Mouse (Mus musculus) hindbrain, embryonic 12.5 days (tissue): ENCODE data around the gene Adh6b. TPM values are rescaled to one million over a fixed set of nuclear protein-coding genes. Genes with fewer than 3 reads are reported as not detected.

Experiments
- ATAC-seq: fragments of 200-750 bp; cut with Nextera tagmentation; 2 replicates; pipeline ENCODE4 v1.8.0; 2017; ENCODE audit warnings: moderate TSS enrichment; ENCODE audit not compliant: low FRiP score
- H3K27ac ChIP-seq: fragments of 300-500 bp; sonication (generic); 2 replicates; pipeline ENCODE4 v1.5.1; 2016; ENCODE audit warnings: mild to moderate bottlenecking
- H3K27me3 ChIP-seq: fragments of 300-500 bp; sonication (generic); 2 replicates; pipeline ENCODE4 v1.6.1; 2016; ENCODE audit warnings: mild to moderate bottlenecking
- H3K36me3 ChIP-seq: fragments of 300-500 bp; sonication (generic); 2 replicates; pipeline ENCODE4 v1.6.1; 2016; ENCODE audit warnings: mild to moderate bottlenecking
- H3K4me1 ChIP-seq: fragments of 300-500 bp; sonication (generic); 2 replicates; pipeline ENCODE4 v1.6.1; 2016
- H3K4me2 ChIP-seq: fragments of 300-500 bp; sonication (generic); replicated peaks from 2 replicates; pipeline ENCODE4 v1.6.1; 2016; ENCODE audit warnings: mild to moderate bottlenecking
- H3K4me3 ChIP-seq: fragments of 300-500 bp; sonication (generic); 2 replicates; pipeline ENCODE4 v1.5.1; 2016; ENCODE audit warnings: mild to moderate bottlenecking
- H3K9ac ChIP-seq: fragments of 300-500 bp; sonication (generic); 2 replicates; pipeline ENCODE4 v1.6.1; 2016; ENCODE audit warnings: mild to moderate bottlenecking, moderate library complexity
- H3K9me3 ChIP-seq: fragments of 300-500 bp; sonication (generic); replicated peaks from 2 replicates; pipeline ENCODE4 v1.6.1; 2016; ENCODE audit warnings: mild to moderate bottlenecking
- WGBS: fragments of 180-500 bp; shearing (Covaris S2); methylation state at CpG from one replicate; pipeline ENCODE4 v1.1.7; 2016; 5-methylcytosine and 5-hydroxymethylcytosine counted together
- polyA plus RNA-seq: library from polyadenylated mRNA; unstranded; fragments of >200 nt; fragmentation: Nextera tagmentation; extraction: Ambion mirVana; gene quantifications from 2 replicates; pipeline ENCODE4 v1.2.1, GENCODE M21; 2016

The Adh6b gene
- polyA plus RNA-seq, 1 experiment from 2014 or later = 0.21 TPM

GRCm38 (mm10) chr3:138325001-138325400 is 16.6 kb upstream of the Adh6b start:
- ATAC-seq = no peak
- no peak overlapping the region for H3K9ac ChIP-seq
- H3K9me3 ChIP-seq = no peaks in the 10 kb centered on the region
- H3K27ac ChIP-seq = no peak overlapping the region
- H3K4me2 ChIP-seq = no peak overlapping the region
- 90% methylated on average over 17 of the region's 17 CpGs for WGBS
- H3K4me3 ChIP-seq = no peak overlapping the region
- H3K27me3 ChIP-seq = no peaks in the 10 kb centered on the region
- no peaks in the 10 kb centered on the region for H3K4me1 ChIP-seq
- no peaks in the 10 kb centered on the region for H3K36me3 ChIP-seq

GRCm38 (mm10) chr3:138325466-138325865 is 16.1 kb upstream of the Adh6b start:
- 94% methylated on average over 6 of the region's 6 CpGs for WGBS
- Histone ChIP-seq H3K36me3 (no peaks in the 10 kb centered on the region), H3K4me1 (no peaks in the 10 kb centered on the region), H3K9ac (no peak overlapping the region), H3K27ac (no peak overlapping the region), H3K9me3 (no peaks in the 10 kb centered on the region), H3K27me3 (no peaks in the 10 kb centered on the region), H3K4me3 (no peak overlapping the region), H3K4me2 (no peak overlapping the region)
- no peak for ATAC-seq

DNA sequence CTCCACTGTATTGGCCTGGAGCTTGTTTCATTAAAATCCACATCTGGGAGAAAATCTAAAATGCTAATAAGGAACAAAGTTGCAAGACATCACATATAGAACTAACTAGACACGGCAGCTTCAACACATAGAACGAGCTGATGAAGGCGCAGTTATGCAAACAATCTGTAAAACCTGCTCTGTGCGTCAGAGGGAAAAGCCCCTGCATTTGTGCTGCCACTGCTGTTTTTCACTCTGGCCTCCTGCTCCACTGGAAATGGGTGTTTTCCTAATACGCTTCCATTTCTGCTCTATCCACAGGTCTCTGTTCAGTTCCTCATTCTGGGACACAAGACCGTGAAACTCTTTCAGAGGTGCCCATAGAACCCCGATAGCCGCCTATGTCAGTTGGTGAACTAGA is 7.7 kb upstream of the Adh6b start:
- H3K9ac ChIP-seq = no peak overlapping the region
- H3K36me3 ChIP-seq = no peaks in the 10 kb centered on the region
- H3K27me3 ChIP-seq = no peaks in the 10 kb centered on the region
- ATAC-seq = no peak
- no peak overlapping the region for H3K4me2 ChIP-seq
- no peak overlapping the region for H3K4me3 ChIP-seq
- H3K9me3 ChIP-seq = no peaks in the 10 kb centered on the region
- no peaks in the 10 kb centered on the region for H3K4me1 ChIP-seq
- no peak overlapping the region for H3K27ac ChIP-seq
- WGBS = 91% methylated on average over 8 of the region's 8 CpGs

- no peaks in the 10 kb centered on the region for H3K9me3 ChIP-seq
- H3K4me2 ChIP-seq = no peak overlapping the region
- no peak overlapping the region for H3K27ac ChIP-seq
- H3K27me3 ChIP-seq = no peaks in the 10 kb centered on the region
- no peak overlapping the region for H3K9ac ChIP-seq
- H3K4me1 ChIP-seq = no peaks in the 10 kb centered on the region
- H3K36me3 ChIP-seq = no peaks in the 10 kb centered on the region
- no peak for ATAC-seq
- no peak overlapping the region for H3K4me3 ChIP-seq
- 88% methylated on average over 4 of the region's 4 CpGs for WGBS
These were observed 7.3 kb upstream of the Adh6b start for GRCm38 (mm10) chr3:138334320-138334719.

DNA sequence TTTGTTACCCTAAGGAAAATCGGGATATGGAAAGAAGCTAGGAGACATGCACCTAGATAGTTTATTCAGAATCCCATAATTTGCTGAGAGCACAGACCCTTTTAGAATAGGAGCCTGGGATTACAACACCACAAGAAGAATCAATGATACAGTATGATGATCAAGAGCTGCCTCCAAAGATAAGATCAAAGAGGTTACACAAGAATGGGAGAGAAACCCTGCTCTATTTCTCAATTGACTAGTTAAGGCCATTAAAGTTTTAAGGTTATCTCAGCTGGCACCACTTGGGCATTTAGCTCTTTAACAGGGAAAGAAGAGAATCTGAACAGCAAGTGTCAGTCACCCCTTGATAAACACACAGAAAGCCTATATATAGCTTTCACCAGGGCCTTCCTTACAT is 6.0 kb upstream of the Adh6b start:
- no peaks in the 10 kb centered on the region for H3K27me3 ChIP-seq
- H3K36me3 ChIP-seq = no peaks in the 10 kb centered on the region
- no peak overlapping the region for H3K4me2 ChIP-seq
- 90% methylated on average over 1 of the region's 1 CpGs for WGBS
- no peaks in the 10 kb centered on the region for H3K4me1 ChIP-seq
- no peak overlapping the region for H3K4me3 ChIP-seq
- no peak for ATAC-seq
- no peaks in the 10 kb centered on the region for H3K9me3 ChIP-seq
- H3K9ac ChIP-seq = no peak overlapping the region
- no peak overlapping the region for H3K27ac ChIP-seq

GRCm38 (mm10) chr3:138336104-138336754 is 5.3 kb upstream of the Adh6b start:
- ATAC-seq = no peak
- WGBS = 71% methylated on average over 3 of the region's 3 CpGs
- Histone ChIP-seq H3K27me3 (no peaks in the 10 kb centered on the region), H3K4me1 (no peaks in the 10 kb centered on the region), H3K27ac (no peak overlapping the region), H3K36me3 (no peaks in the 10 kb centered on the region), H3K9me3 (no peaks in the 10 kb centered on the region), H3K4me2 (no peak overlapping the region), H3K9ac (no peak overlapping the region), H3K4me3 (no peak overlapping the region)

DNA sequence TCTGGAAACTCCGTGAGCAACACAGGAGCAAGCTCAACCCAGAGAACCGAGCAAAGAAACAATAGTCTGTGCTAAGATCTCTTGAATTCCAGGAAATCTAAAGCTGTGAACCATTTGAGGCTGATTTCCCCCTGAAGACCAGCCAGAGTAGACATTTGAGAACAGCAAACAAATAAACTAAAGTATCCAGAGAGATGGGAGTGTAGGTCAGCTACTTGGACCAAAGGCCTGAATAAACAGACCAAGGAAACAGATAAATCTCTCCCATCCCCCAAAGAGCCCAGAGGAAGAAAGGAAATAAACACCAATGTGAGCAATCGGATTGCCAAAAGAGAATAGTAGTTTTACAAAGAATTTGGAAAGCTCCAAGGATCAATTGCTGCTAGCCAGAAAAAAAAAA is 5.5 kb downstream of the Adh6b start:
- Histone ChIP-seq H3K27me3 (no peaks in the 10 kb centered on the region), H3K4me1 (no peaks in the 10 kb centered on the region), H3K4me3 (no peak overlapping the region), H3K4me2 (no peak overlapping the region), H3K9ac (no peak overlapping the region), H3K36me3 (no peaks in the 10 kb centered on the region), H3K27ac (no peak overlapping the region), H3K9me3 (no peaks in the 10 kb centered on the region)
- WGBS = 63% methylated on average over 3 of the region's 3 CpGs
- no peak for ATAC-seq

GRCm38 (mm10) chr3:138352012-138352809 is 10.6 kb downstream of the Adh6b start:
- WGBS = 96% methylated on average over 11 of the region's 11 CpGs

DNA sequence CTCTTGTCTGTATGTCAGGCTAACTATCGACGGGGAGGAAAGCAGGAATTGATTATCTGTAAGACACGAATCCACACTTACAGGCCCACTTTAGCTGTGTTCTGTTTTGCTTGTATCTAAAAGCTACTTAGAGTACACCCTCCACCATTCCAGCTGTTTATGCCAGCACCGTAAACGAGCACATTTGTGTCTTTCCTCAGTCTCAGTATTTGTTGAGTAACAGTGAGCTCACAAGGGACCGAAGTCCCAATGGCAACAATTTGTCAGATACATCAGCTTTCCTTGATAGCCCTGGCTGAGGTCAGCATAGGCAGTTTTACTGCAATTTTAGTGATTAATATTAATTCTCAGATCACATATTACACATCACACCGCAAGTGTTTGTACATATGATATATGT is 17.3 kb downstream of the Adh6b start:
- Histone ChIP-seq H3K27ac (no peak overlapping the region), H3K36me3 (no peaks in the 10 kb centered on the region), H3K9me3 (no peaks in the 10 kb centered on the region), H3K4me3 (no peak overlapping the region), H3K27me3 (no peaks in the 10 kb centered on the region), H3K4me2 (no peak overlapping the region), H3K4me1 (no peaks in the 10 kb centered on the region), H3K9ac (no peak overlapping the region)
- ATAC-seq = no peak
- 86% methylated on average over 7 of the region's 7 CpGs for WGBS

More at GRCm38 (mm10) chr3:138352012-138352809, 10.6 kb downstream of the Adh6b start:
- ATAC-seq = no peak
- Histone ChIP-seq H3K4me2 (no peak overlapping the region), H3K9ac (no peak overlapping the region), H3K27ac (no peak overlapping the region), H3K4me1 (no peaks in the 10 kb centered on the region), H3K4me3 (no peak overlapping the region), H3K36me3 (no peaks in the 10 kb centered on the region), H3K9me3 (no peaks in the 10 kb centered on the region), H3K27me3 (no peaks in the 10 kb centered on the region)

DNA sequence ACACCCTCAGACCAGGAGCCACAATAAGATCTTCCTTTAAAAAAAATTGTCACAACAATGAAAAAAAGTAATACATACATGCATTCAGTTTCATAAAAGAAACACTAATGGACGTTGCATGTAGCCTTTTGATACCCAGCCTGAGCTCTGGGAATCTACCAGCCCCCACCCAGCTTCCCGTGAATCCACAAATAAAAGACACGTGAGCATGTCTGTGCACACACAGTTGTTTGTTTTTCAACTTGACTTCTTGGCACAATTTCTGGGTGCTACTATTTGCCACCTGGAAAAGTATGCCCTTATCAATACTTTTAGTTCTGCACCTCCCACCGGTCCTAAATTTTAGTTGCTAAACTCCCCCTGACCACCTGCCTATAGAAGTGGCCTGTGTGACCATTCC is 19.1 kb downstream of the Adh6b start:
- ATAC-seq = no peak
- WGBS = 81% methylated on average over 4 of the region's 4 CpGs
- H3K4me1 ChIP-seq = no peaks in the 10 kb centered on the region

DNA sequence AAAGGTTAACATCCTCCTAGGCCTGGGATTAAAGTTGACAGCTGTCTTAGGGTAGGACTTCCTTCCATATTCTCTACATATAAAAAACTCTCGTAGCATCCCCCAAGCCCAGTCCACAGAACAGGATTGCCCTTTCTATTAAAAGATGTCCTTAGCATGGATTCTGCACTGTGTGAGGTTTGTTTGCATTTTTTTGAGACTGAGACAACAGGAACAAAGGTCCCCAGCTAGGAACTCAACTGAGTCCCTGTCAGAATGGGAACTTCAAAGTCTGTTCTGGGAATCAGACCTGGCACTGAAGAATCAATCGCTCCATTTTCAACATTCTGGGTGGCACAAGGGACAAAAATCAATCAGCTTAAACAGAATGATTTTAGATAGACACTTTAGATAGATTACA is 21.3 kb downstream of the Adh6b start:
- 88% methylated on average over 2 of the region's 2 CpGs for WGBS
- ATAC-seq = no peak
- H3K4me3 ChIP-seq = no peak overlapping the region

More for the DNA sequence above, 19.1 kb downstream of the Adh6b start:
- H3K9me3 ChIP-seq = no peaks in the 10 kb centered on the region
- H3K4me2 ChIP-seq = no peak overlapping the region
- H3K27me3 ChIP-seq = no peaks in the 10 kb centered on the region
- H3K4me3 ChIP-seq = no peak overlapping the region
- H3K36me3 ChIP-seq = no peaks in the 10 kb centered on the region
- no peak overlapping the region for H3K27ac ChIP-seq
- no peak overlapping the region for H3K9ac ChIP-seq

DNA sequence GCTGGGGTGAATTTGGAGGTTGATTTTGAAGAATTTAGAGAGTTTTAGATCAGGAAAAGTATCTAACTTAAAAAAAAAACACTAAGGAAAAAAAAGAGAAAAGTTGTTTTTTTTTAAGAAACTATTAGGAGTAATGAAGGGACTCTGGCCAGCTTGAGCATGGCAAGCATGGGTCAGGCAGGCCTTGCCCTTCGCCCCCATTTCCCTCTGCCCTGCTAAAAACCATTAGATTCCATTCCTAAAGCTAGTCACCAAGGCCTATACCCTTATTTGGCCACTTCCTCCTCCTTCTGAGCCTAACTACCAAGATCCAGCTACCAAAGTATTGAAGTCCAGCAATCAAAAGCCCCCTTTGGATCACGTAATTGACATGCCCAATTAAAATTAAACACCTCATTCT is 24.6 kb downstream of the Adh6b start:
- H3K9me3 ChIP-seq = no peaks in the 10 kb centered on the region
- no peak overlapping the region for H3K27ac ChIP-seq
- H3K27me3 ChIP-seq = no peaks in the 10 kb centered on the region
- 86% methylated on average over 2 of the region's 2 CpGs for WGBS
- no peaks in the 10 kb centered on the region for H3K36me3 ChIP-seq
- no peak overlapping the region for H3K4me3 ChIP-seq
- ATAC-seq = no peak
- no peaks in the 10 kb centered on the region for H3K4me1 ChIP-seq
- no peak overlapping the region for H3K9ac ChIP-seq
- no peak overlapping the region for H3K4me2 ChIP-seq

More for the DNA sequence above, 21.3 kb downstream of the Adh6b start:
- no peaks in the 10 kb centered on the region for H3K9me3 ChIP-seq
- no peak overlapping the region for H3K4me2 ChIP-seq
- H3K27me3 ChIP-seq = no peaks in the 10 kb centered on the region
- no peaks in the 10 kb centered on the region for H3K36me3 ChIP-seq
- no peak overlapping the region for H3K9ac ChIP-seq
- no peak overlapping the region for H3K27ac ChIP-seq
- no peaks in the 10 kb centered on the region for H3K4me1 ChIP-seq

DNA sequence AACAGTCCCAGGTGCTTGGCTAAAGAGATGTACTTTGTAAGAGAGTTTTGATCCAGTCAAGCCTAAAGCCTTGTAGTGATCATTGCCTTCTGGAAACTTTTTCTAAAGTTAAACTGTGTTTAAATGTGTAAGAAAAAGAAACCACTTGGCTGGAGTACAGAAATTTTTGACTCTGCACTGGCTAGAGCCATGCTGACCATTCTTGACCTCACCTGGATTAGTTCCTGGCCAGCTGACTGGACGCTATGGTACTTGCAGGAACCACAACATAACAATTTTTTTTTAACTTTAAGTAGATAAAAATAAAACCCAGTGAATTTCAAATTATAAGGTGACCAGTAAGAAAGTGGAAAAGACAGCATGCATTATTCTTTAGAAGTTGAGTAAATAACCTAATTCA is 28.0 kb downstream of the Adh6b start:
- no peak for ATAC-seq
- no peak overlapping the region for H3K9ac ChIP-seq
- WGBS = 89% methylated on average over 1 of the region's 1 CpGs
- no peak overlapping the region for H3K27ac ChIP-seq
- H3K9me3 ChIP-seq = no peaks in the 10 kb centered on the region
- no peaks in the 10 kb centered on the region for H3K4me1 ChIP-seq
- H3K36me3 ChIP-seq = no peaks in the 10 kb centered on the region
- no peak overlapping the region for H3K4me2 ChIP-seq
- H3K27me3 ChIP-seq = no peaks in the 10 kb centered on the region
- H3K4me3 ChIP-seq = no peak overlapping the region
